Mouse (Mus musculus) embryonic facial prominence, embryonic 14.5 days (tissue): ENCODE results near the gene Serpinb7. TPM values are rescaled to one million over a fixed set of nuclear protein-coding genes. Genes with fewer than 3 reads are reported as not detected.

Source experiments
- ATAC-seq: fragments of 200-750 bp; cut with Nextera tagmentation; 2 replicates; pipeline ENCODE4 v1.8.0; 2017; ENCODE audit warnings: low read depth, moderate number of reproducible peaks, moderate TSS enrichment
- DNase-seq: peaks from one replicate; pipeline ENCODE4 v3.0.0-alpha.2; 2015; ENCODE audit warnings: low spot score
- H3K27ac ChIP-seq: fragments of 300-500 bp; sonication (generic); replicated peaks from 2 replicates; pipeline ENCODE4 v1.5.1; 2014; ENCODE audit warnings: low read depth, mild to moderate bottlenecking, low read length, moderate library complexity
- H3K27me3 ChIP-seq: fragments of 300-500 bp; sonication (generic); replicated peaks from 2 replicates; pipeline ENCODE4 v1.6.1; 2014; ENCODE audit warnings: low read length; ENCODE audit not compliant: control insufficient read depth, insufficient read depth
- H3K36me3 ChIP-seq: fragments of 300-500 bp; sonication (generic); 2 replicates; pipeline ENCODE4 v1.6.1; 2014; ENCODE audit warnings: low read length, mixed read lengths; ENCODE audit not compliant: control insufficient read depth, insufficient read depth
- H3K4me1 ChIP-seq: fragments of 300-500 bp; sonication (generic); 2 replicates; pipeline ENCODE4 v1.6.1; 2014; ENCODE audit warnings: antibody characterized with exemption, low read length; ENCODE audit not compliant: control insufficient read depth, insufficient read depth
- H3K4me2 ChIP-seq: fragments of 300-500 bp; sonication (generic); 2 replicates; pipeline ENCODE4 v1.6.1; 2014; ENCODE audit warnings: low read depth, mild to moderate bottlenecking, low read length, moderate library complexity, mixed read lengths
- H3K4me3 ChIP-seq: fragments of 300-500 bp; sonication (generic); 2 replicates; pipeline ENCODE4 v1.5.1; 2014; ENCODE audit warnings: low read depth, mild to moderate bottlenecking, low read length
- H3K9ac ChIP-seq: fragments of 300-500 bp; sonication (generic); 2 replicates; pipeline ENCODE4 v1.6.1; 2014; ENCODE audit warnings: low read depth, mild to moderate bottlenecking, low read length, moderate library complexity, mixed read lengths
- H3K9me3 ChIP-seq: fragments of 300-500 bp; sonication (generic); 2 replicates; pipeline ENCODE4 v1.6.1; 2016; ENCODE audit warnings: low read length; ENCODE audit not compliant: control insufficient read depth
- WGBS: fragments of 180-500 bp; shearing (Covaris S2); extraction: QIAGEN DNeasy Blood & Tissue Kit; methylation state at CpG from one replicate; pipeline ENCODE4 v1.1.7; 2014; 5-methylcytosine and 5-hydroxymethylcytosine counted together
- polyA plus RNA-seq: library from polyadenylated mRNA; unstranded; fragments of >200 nt; fragmentation: Nextera tagmentation; extraction: Ambion mirVana; gene quantifications from 2 replicates; pipeline ENCODE4 v1.2.1, GENCODE M21; 2014

Serpinb7 gene
- 5.9 and 9.1 TPM in 2 replicates for polyA plus RNA-seq

GRCm38 (mm10) chr1:107399355-107399754 lies at the start of gene Serpinb7:
Gene Serpinb7 (plus strand): TSS chr1:107399655.
- DNase-seq (no peak), ATAC-seq (no peak)
- Histone ChIP-seq H3K27ac (no peak within 1 kb of the TSS), H3K4me3 (no peak within 1 kb of the TSS), H3K27me3 (no peaks in the 10 kb centered on the region), H3K4me1 (no peaks in the 10 kb centered on the region), H3K4me2 (no peak within 1 kb of the TSS), H3K9ac (no peak within 1 kb of the TSS), H3K9me3 (no peaks in the 10 kb centered on the region), H3K36me3 (no peaks in the 10 kb centered on the region)
- 72% methylated on average over 3 of the region's 3 CpGs for WGBS

- 31% methylated on average over 3 of the region's 3 CpGs for WGBS
- no peaks in the 10 kb centered on the region for H3K9me3 ChIP-seq
- H3K4me3 ChIP-seq: no peak overlapping the region
- H3K27me3 ChIP-seq: no peaks in the 10 kb centered on the region
- no peak overlapping the region for H3K27ac ChIP-seq
- ATAC-seq (peak; percentile 82; the same call in 1 of the 2 replicates), DNase-seq (no peak)
- no peaks in the 10 kb centered on the region for H3K4me1 ChIP-seq
- no peak overlapping the region for H3K9ac ChIP-seq
- H3K36me3 ChIP-seq: no peaks in the 10 kb centered on the region
- no peak overlapping the region for H3K4me2 ChIP-seq
Observed at GRCm38 (mm10) chr1:107350392-107350791, 49.1 kb upstream of the Serpinb7 start.

GRCm38 (mm10) chr1:107351115-107351514 lies 48.3 kb upstream of the Serpinb7 start:
- Histone ChIP-seq H3K9ac (no peak overlapping the region), H3K27ac (no peak overlapping the region; the same call in 1 of the 2 replicates), H3K27me3 (no peaks in the 10 kb centered on the region), H3K4me3 (no peak overlapping the region), H3K36me3 (no peaks in the 10 kb centered on the region), H3K4me1 (no peaks in the 10 kb centered on the region), H3K4me2 (no peak overlapping the region), H3K9me3 (no peaks in the 10 kb centered on the region)
- WGBS: 76% methylated on average over 2 of the region's 2 CpGs
- DNase-seq (no peak), ATAC-seq (0 out of 2 replicates have a peak, but pooled peaks have one; percentile 21)

- 44% methylated on average over 3 of the region's 3 CpGs for WGBS
- no peak for ATAC-seq
- no peak for DNase-seq
Observed at GRCm38 (mm10) chr1:107353046-107353445, 46.4 kb upstream of the Serpinb7 start.

GRCm38 (mm10) chr1:107360898-107361297 lies 38.6 kb upstream of the Serpinb7 start, which contains the start of gene Serpinb11:
Gene Serpinb11 (plus strand): TSS chr1:107361198.
- H3K27ac ChIP-seq: no peak within 1 kb of the TSS
- H3K4me2 ChIP-seq: no peak within 1 kb of the TSS
- no peak for ATAC-seq
- H3K27me3 ChIP-seq: no peaks in the 10 kb centered on the region
- no peak within 1 kb of the TSS for H3K9ac ChIP-seq
- DNase-seq: no peak
- H3K9me3 ChIP-seq: no peaks in the 10 kb centered on the region
- no peaks in the 10 kb centered on the region for H3K36me3 ChIP-seq
- no peak within 1 kb of the TSS for H3K4me3 ChIP-seq
- 43% methylated on average over 1 of the region's 1 CpGs for WGBS
- H3K4me1 ChIP-seq: no peaks in the 10 kb centered on the region

More at GRCm38 (mm10) chr1:107353046-107353445, 46.4 kb upstream of the Serpinb7 start:
- no peaks in the 10 kb centered on the region for H3K4me1 ChIP-seq
- no peak overlapping the region for H3K4me3 ChIP-seq
- no peaks in the 10 kb centered on the region for H3K27me3 ChIP-seq
- H3K4me2 ChIP-seq: no peak overlapping the region
- H3K9me3 ChIP-seq: no peaks in the 10 kb centered on the region
- no peaks in the 10 kb centered on the region for H3K36me3 ChIP-seq
- H3K27ac ChIP-seq: no peak overlapping the region
- H3K9ac ChIP-seq: no peak overlapping the region

GRCm38 (mm10) chr1:107365973-107366372 lies 33.5 kb upstream of the Serpinb7 start:
- ATAC-seq (no peak), DNase-seq (peak; percentile 17)
- Histone ChIP-seq H3K27me3 (no peaks in the 10 kb centered on the region), H3K9me3 (no peaks in the 10 kb centered on the region), H3K4me1 (peaks cover 6% of the 10 kb centered on the region), H3K4me2 (no peak overlapping the region), H3K36me3 (no peaks in the 10 kb centered on the region), H3K4me3 (no peak overlapping the region), H3K9ac (no peak overlapping the region), H3K27ac (no peak overlapping the region)
- WGBS: 37% methylated on average over 7 of the region's 7 CpGs

- Histone ChIP-seq H3K27ac (no peak overlapping the region; the same call in 1 of the 2 replicates), H3K36me3 (no peaks in the 10 kb centered on the region)
- WGBS: 66% methylated on average over 2 of the region's 2 CpGs
Observed at GRCm38 (mm10) chr1:107368944-107369343, 30.5 kb upstream of the Serpinb7 start.

GRCm38 (mm10) chr1:107376952-107377351 lies 22.5 kb upstream of the Serpinb7 start:
- 67% methylated on average over 4 of the region's 4 CpGs for WGBS
- ATAC-seq (no peak), DNase-seq (no peak)
- Histone ChIP-seq H3K9me3 (no peaks in the 10 kb centered on the region), H3K36me3 (no peaks in the 10 kb centered on the region), H3K4me2 (no peak overlapping the region), H3K27ac (no peak overlapping the region), H3K9ac (no peak overlapping the region), H3K4me1 (no peaks in the 10 kb centered on the region), H3K4me3 (no peak overlapping the region), H3K27me3 (no peaks in the 10 kb centered on the region)

More at GRCm38 (mm10) chr1:107368944-107369343, 30.5 kb upstream of the Serpinb7 start:
- Histone ChIP-seq H3K9ac (no peak overlapping the region), H3K4me1 (peaks cover 6% of the 10 kb centered on the region), H3K9me3 (no peaks in the 10 kb centered on the region), H3K4me3 (no peak overlapping the region), H3K27me3 (no peaks in the 10 kb centered on the region), H3K4me2 (no peak overlapping the region)
- ATAC-seq (peak; percentile 93), DNase-seq (peak; percentile 80)

- Histone ChIP-seq H3K4me2 (no peak overlapping the region), H3K9me3 (no peaks in the 10 kb centered on the region), H3K36me3 (no peaks in the 10 kb centered on the region), H3K9ac (no peak overlapping the region), H3K4me1 (no peaks in the 10 kb centered on the region), H3K4me3 (no peak overlapping the region), H3K27me3 (no peaks in the 10 kb centered on the region), H3K27ac (no peak overlapping the region)
- ATAC-seq: no peak
- no peak for DNase-seq
Observed at GRCm38 (mm10) chr1:107378368-107378767, 21.1 kb upstream of the Serpinb7 start.
